Mouse (Mus musculus) spleen, postnatal 14 days (tissue): ENCODE measurements around the gene Cobll1.

Experiments used
- DNase-seq, 2 experiments: peaks; one replicate each; pipeline ENCODE4 v3.0.0; 2021 to 2022; ENCODE audit warnings: low spot score in 2 of 2

Gene Cobll1

DNA sequence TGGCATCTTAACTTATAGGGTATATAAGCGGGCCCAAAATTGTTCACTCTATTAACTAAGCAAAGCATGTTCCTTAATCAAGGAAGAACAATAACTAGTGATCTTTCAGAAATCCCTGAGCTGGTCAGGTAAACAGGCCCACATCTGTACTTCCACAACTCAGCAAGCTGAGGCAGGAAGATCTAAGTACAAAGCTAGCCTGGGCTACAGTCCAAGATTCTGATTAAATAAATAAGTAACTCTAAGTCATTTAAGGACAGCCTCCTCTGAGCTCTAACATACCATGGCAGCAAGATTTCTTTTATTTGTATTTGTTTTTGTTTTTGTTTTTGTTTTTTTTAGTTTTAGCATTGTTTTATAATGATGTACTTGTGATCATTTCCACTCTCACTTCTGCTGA lies 42.2 kb downstream of the Cobll1 start:
- no peak for DNase-seq

DNA sequence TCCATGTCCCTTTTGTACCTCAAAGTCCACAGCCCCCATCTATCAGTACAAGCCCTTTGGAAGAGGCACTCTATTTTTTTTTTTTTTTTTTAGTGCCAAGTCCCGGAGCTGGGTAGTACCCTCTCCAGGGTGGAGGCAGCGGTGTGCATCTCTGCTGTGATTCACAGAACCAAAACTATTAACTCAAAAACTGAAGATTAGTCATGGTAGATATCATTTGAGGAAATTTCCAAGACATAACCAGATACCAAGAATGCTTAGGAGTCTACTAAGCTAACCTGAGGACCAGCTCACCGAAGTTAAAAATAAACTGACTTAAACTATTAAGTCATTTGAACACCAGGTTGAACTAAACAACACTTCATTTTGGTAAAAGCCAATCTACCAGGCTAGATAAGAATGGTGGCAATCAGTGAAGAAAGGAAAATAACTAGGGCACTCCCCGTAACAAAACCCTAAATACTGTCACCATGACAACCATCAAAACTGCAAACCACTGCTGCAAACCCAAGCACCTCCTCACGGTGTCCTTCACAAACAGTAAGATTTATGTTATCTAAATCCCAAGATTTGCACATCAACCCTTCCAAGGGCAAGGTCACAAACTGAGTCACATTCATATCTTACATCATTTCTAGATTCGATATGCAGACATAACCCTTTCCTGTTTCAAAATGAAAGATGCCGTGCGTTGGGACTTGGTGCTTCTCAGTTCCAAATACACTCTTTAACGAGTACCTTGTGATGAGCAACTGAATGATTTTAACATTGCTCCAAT lies 43.8 kb downstream of the Cobll1 start:
- DNase-seq, result no peak

DNA sequence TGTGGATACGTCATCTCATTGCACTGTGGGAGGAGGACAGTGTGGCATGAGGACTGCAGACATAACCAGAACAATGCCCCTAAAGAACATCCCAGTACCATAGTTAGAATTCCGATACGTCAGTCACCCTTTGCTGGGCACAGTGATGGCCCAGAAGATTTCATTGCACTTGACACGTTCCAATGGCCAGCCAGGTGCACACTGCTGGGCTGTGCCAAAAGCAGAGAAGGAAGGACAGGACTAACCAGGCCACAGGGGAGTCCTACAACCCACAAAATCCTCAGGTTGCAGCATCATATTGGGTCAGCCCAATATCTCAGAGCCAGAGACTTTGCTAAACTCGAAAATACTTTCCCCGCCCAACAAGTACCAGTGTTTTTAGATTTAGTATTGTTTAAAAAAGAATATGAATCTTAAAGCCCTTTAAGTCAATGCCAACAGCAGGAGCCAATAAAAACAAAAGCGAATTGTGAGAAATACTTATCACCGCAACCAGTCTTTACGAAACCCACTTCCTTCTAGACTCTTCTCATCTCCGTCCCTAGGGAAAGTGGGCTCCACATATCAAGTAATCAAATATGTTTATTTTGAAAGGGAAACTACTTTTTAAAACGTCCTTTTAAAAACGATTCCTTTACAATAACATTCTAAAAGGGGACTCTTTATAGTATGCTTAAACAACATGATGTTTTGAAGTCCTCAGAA lies 46.0 kb downstream of the Cobll1 start:
- DNase-seq, result no peak

GRCm38 (mm10) chr2:65191398-65191797 lies 47.8 kb downstream of the Cobll1 start:
- no peak for DNase-seq

- peak; percentile 17 to 24 for DNase-seq
Measured at GRCm38 (mm10) chr2:65189346-65189745, 49.9 kb downstream of the Cobll1 start.

- DNase-seq, result no peak
Measured at GRCm38 (mm10) chr2:65188585-65188984, 50.6 kb downstream of the Cobll1 start.

DNA sequence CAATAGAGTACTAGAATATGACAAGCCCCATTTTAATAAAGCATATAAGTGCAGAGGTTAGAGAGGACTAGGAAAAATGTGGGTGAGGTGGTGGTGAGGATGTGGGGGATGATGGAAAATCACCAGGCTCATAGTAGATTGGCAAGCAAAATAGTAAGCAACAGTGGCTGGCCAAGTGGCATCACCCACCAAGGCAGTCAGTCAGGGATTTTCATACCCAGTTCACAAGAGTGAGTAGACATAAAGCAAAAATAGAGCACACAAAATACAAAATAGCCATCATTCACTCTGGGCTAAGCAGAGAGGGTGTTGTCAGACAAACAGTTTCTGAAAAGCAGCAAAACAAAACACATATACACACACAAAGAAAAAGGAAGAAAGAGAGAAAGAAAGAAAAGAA lies 51.6 kb downstream of the Cobll1 start:
- no peak for DNase-seq

GRCm38 (mm10) chr2:65187164-65187563 lies 52.0 kb downstream of the Cobll1 start:
- DNase-seq, result no peak

- no peak for DNase-seq
Measured at GRCm38 (mm10) chr2:65182747-65183146, 56.5 kb downstream of the Cobll1 start.

DNA sequence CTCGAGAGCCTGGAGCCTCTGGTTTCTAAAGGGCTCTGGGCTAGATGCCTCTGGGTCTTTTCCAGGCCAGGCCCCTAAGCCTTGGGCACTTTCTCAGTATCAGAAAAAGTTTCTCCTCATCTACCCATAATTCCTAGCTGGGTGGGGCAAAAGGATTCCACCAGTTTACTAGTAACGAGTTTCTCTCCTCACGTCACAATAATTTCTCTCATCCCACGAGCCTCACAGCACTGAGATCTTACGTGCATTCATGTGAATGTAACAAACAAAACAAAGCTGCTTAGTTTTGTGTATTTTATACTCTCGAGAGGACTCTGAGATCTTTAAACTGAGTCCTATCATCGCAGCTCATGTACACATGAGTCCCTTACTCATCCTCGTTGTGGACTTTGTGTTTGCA lies 57.5 kb downstream of the Cobll1 start:
- no peak for DNase-seq

DNA sequence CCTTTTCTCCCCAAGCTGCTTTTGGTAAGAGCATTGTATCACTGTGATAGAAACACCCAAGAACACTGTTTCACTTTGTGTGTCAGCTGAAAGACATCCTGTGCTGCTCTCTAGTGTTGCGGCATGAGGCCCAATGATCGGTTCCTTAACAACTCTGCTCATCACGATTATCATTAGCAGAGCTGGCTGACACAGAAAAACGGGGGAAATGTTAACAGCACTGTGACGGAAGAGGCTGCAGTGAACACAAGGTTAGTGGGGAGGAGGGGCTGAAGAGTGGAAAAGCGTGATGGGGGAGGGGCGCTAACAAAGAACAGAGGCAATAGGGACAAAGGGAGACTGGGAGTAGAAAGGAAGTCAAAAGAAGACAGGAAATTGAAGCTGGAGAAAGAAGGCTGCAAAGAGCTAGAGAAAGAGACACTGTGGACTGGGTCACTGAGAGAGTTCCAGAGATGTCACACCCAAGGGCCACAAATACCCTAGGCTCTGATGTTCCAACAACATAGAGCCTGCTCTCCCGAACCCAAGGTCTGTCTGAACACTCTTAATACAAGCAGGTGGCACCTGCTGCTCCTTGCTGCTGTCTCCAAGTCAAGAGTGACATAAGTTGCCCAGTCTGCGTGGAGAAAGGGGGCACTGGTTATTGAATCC lies 58.0 kb downstream of the Cobll1 start:
- no peak for DNase-seq

DNA sequence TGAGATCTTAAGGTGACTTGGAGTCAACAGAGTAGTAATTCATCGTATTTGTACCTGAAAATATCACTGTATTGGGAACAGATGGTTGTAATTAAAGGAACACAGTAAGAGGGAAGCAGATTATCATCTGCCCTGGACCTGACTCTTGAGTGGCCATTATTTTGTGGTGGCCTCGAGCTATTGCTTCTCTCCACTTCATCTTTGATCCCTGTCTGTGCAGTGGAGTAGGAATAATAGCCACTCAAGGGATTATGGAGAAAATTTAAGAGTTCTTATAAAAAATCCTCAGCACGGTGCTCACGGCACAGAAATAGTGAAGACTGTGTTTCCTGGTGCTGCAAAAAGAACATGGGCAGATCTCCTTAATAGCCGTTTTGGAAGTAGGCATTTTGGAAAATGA lies 63.6 kb downstream of the Cobll1 start:
- DNase-seq, result no peak

DNA sequence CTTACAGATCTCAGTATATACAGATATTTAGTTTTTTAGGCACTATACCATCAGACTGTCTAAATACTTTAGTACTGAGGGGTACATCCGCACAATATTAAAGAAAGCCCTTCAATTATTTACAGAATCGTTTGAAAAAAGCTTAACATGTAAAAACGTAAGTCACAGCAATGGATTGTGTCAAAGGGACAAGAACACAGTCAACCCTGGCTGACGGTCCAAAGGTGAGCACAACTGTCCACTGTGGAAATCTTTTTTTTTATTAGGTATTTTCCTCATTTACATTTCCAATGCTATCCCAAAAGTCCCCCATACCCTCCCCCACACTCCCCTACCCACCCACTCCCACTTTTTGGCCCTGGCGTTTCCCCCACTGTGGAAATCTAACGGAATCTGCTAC lies 67.1 kb downstream of the Cobll1 start:
- DNase-seq, result no peak

DNA sequence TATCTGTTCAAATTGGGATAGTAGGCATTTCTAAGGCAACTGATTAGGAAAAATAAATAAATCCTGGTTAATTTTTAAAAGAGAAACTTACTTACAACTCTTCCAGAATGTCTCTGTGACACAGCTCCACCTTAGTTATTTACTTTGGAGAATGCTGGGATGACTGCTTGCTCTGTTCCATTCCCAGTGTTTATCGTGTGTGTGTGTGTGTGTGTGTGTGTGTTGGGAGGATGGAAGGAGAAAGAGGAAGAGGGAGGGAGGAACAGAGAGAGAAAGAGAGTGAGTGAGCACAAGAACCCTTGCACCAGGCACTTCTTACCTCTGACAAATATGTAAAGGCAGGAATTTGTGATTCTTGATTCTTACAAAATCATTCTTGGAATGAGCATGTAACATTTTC lies 67.7 kb downstream of the Cobll1 start:
- DNase-seq, result no peak

- DNase-seq, result no peak
Measured at GRCm38 (mm10) chr2:65170693-65171456, 68.3 kb downstream of the Cobll1 start.

DNA sequence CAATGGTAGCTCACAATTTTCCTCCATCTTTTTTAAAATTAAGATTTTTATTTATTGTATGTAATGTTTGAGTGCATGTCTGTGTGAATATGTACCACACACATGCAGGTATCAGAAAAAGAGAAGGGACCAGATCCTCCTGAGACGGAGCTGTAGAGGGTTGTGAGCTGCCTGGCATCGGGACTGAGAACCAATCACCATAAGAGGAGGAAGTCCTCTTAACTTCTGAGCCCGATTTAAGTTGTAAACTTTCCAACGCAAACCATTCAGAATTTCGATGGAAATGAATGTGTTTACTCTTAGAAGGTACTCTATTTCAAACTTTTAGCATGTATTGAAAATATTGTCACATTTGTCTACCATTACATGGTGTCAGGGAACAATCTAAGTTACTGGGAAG lies 68.9 kb downstream of the Cobll1 start:
- DNase-seq, result no peak

DNA sequence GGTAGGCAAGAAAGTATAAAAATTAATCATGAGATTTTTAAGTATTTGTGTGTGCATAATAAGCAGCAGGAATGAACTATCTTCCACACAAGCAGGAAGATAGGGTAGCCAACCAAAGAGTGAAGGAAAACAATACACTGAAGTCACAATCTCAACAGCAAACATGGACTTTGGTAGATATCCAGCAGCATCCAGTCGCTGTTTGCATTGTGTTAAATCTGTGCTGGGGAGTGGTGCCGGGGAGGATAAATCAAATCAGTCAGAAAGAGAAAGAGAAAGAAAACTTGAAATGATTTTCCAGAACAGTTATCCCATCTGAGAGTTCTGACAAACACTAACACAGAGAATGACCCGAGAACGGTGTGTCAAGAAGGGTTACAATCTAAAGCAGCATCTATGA lies 75.2 kb downstream of the Cobll1 start:
- DNase-seq, result no peak

- no peak for DNase-seq
Measured at GRCm38 (mm10) chr2:65162625-65163024, 76.6 kb downstream of the Cobll1 start.

DNA sequence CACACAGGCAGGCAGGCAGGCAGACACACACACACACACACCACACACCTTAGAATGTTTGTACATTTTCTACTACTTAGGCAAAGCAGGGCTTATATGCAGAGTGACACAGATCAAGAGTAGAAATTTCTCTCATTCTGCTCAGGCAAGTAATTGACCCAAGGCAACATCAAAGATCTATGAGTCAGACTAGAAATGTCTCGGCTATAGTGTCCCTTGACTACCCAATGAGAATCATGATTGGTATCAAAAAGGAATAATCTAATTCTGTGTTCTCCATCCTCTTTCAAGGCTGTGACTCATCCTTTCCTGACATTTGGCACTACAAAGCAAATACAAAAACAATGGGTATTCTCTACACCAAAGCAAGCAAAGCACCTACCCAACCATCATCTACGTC lies 77.5 kb downstream of the Cobll1 start:
- no peak for DNase-seq

DNA sequence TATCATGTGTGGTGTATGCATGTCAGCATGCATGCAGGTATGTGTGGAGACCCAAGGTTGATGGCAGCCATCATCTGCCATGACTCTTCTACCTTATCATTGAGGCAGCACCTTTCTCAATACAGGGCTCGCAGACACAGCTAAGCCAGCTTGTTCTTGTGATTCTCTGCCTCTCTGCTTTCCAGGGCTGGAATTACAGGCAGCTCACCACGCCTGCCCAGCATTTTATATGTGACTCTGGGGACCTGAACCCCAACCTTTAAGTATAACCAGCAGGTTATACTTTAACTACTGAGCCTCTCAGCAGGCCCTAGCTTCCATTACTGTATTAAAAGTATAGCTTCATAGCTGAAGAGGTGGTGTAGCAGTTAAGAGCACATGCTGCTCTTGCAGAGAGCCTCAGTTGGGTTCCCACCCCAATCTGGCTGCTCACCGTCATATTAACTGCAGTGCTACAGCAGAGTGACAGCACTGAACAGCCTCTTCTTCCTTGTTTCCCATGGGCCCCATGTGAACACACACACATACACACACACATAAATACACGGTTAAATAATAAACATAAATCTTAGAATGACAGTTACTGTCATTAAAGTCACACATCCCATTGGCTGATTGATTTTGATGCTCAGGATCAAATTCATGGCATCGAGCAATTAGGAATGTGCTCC lies 81.1 kb downstream of the Cobll1 start:
- DNase-seq, result no peak

GRCm38 (mm10) chr2:65157325-65157724 lies 81.9 kb downstream of the Cobll1 start:
- no peak for DNase-seq

DNA sequence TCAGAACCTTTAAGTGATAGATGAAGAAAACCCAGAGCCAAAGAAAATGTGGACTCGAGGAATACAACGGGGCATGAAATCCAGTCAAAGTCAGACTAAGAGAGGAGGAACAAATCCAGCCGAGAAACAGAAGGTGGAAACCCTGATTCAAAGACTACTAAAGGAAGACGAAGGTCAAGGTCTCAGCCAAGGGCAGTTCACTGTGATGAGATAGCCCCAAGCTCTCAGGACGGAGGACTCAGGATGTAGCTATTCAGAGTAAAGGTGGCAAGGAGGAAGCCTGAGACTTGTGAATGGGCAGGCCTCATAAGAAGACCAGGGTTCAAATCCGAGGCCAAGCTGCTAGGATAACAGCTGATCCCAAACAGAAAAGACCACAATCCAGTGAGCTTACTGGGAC lies 90.3 kb downstream of the Cobll1 start:
- DNase-seq, result no peak
